Mouse (Mus musculus): ENCODE data around the gene Tsc22d4. TPM values are rescaled to one million over a fixed set of nuclear protein-coding genes. Genes with fewer than 3 reads are reported as not detected.
A peak's percentile ranks its signal among the peaks of the same experiment; 100 is the strongest.

The Tsc22d4 gene
- polyA plus RNA-seq, 2 experiments from 2014 or later, result 62.9 to 82.3 TPM

- no peak for ATAC-seq
Measured at GRCm38 (mm10) chr5:137768475-137768874, 22.9 kb downstream of the Tsc22d4 start.

DNA sequence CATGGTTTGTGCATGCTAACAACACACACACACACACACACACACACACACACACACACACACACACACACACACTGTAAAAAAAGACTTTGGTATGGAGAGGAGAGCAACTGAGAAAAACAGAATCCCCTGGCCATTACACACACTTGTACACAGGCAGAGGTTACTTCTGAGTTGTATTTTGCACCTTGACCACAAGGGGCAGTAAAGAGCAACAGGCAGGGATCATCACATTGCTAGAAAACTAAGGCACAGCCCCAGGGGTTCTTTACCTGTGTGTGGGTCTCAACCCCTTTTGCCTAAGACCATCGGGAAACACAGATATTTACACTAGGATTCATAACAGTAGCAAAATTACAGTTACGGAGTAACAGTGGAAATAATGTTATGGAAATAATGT lies 25.2 kb downstream of the Tsc22d4 start:
- peak; percentile 54 for ATAC-seq

DNA sequence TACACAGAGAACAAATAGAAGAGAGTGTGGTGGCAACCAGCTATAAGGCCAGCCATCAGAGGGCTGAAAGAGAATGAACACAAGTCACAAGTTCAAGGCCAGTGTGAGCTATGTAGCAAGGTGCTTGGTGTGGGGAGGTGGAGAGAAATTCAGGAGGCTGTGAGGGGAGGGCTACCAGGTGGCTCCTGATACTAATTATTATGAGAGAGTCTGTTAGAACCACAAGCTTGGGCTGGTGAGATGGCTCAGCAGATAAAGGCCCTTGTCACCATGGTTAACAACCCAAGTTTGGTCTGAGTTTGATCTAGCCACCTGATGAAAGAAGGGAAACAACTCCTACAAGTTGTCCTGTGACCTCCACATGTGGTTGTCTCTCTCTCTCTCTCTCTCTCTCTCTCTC lies 27.2 kb downstream of the Tsc22d4 start:
- no peak for ATAC-seq

GRCm38 (mm10) chr5:137775587-137776290 lies 30.2 kb downstream of the Tsc22d4 start:
- no peak for ATAC-seq

DNA sequence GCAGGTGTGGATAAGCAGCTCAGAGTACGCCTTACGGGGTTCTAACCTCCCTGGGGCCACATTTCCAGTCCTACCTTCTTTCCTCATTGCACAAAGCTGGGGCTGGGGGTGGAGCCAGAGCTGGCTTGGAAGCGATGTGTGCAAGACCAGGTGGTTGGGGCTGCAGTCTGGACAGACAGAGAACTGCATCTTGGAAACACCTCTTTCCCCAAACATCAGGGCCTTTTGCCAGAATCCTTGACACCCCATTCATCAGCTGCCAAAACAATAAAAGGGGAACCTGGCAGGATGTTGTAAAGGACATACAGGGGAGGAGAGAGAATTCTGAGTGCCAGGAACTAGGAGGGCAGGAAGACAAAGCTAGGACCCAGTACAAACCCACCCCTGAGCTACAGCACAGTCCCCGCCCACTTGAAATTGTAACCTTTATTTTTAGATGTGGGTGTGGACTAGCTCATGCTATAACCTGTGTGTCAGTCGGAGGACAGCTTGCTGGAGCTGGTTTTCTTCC lies 30.9 kb downstream of the Tsc22d4 start:
- ATAC-seq, result no peak

DNA sequence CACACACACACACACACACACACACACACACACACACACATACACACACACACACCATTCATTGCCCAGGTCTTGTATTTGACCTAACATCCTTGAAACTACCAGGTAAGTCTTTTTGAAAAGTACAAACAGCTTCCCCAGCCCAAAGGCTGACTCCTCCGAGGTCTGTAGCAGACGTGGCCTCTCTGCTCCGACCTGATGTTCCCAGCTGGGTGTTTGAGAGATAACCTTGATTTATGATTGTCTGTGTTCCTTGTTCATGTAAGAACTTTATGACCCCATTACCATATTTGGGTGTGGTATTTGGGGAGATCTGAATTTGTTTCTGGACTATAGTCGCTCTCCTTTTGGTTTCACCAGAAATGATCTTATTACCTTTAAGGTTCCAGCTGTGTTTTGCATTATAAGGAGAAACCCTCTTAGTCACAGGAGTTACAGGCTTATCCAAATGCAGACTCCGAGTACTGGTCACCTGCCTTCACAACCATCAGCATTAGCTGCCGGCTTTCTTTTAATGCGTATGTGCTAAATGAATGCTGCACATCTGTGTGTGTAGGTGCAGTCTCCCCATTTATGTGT lies 31.8 kb downstream of the Tsc22d4 start:
- ATAC-seq, result no peak

GRCm38 (mm10) chr5:137778635-137779034 lies 33.1 kb downstream of the Tsc22d4 start, which contains the start of gene Ppp1r35:
TSS of gene Ppp1r35 (plus strand) at chr5:137778849.
- ATAC-seq, result peak; percentile 95

DNA sequence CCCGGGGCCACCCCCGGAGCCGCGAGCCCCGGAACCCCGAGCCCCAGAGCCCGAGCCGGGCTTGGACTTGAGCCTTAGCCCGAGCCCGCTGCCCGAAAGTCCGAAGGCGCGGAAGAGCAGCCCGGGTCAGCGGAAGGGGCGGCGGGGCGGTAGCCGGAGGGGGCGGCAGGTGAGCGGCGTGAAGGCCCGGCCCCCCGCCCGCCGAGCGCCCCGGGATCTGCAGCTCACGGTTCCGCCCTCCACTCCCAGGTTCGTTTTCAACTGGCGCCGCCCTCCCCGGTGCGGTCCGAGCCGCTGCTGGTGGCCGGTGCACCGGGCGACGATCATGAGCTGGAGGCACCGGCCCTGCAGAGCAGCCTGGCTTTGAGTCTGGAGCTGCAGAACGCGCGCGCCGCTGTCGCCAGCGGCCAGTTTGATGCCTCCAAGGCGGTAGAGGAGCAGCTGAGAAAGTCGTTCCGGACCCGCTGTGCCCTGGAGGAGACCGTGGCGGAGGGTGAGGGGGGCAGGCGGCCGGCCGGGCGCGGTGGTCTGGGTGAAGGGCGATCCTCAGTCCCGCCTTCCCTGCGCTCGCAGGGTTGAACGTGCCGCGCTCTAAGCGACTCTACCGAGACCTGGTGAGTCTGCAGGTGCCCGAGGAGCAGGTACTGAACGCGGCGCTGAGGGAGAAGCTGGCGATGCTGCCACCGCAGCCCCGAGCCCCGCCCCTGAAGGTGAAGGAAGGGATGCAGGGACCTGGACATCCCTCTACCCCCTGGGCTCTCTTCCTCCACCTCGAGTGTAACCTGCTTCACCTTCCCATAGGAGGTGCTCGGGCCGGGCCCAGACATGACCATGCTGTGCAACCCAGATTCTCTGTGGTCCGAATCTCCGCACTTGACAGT lies 33.8 kb downstream of the Tsc22d4 start:
- peak; percentile 20 for ATAC-seq

DNA sequence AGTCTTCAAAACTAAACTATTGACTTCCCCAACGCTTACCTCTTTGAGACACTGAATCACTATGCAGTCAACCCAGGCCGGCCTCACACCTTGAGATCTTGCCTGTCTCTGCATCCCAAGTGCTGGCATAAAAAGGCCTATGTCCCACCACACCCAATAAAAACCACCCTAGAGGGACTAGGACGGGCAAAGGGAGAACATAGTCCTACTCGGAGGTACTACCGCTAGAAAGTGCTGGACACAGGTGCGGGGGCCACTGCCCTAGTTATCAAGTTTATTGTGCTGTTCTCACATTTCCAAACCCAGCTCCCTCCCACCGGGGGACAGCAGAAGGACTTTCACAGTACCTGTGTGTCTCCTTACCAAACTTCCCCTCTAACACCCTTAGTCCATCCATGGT lies 36.1 kb downstream of the Tsc22d4 start:
- no peak for ATAC-seq

GRCm38 (mm10) chr5:137782776-137783522 lies 37.4 kb downstream of the Tsc22d4 start:
- ATAC-seq, result no peak

GRCm38 (mm10) chr5:137783901-137784540 lies 38.5 kb downstream of the Tsc22d4 start:
- ATAC-seq, result no peak

DNA sequence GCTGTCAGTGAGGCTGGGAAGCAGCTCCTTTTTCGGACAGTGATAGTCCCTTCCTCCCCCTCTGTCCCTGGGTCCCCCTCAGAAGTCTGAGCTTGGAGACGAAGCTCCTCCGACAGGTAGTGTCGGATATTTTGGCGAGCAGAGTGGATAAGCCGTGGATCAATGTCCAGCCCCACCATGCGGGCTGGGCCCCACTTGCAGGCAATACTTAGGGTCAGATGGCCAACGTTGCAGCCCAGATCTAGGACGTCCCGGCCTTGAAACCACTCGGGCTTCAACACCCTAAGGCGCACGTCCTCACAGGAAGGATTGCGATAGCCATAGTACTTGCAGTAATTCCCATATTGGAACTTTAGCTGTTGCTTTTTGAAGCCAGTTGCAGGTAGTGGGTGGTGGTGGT lies 39.0 kb downstream of the Tsc22d4 start:
- no peak for ATAC-seq

DNA sequence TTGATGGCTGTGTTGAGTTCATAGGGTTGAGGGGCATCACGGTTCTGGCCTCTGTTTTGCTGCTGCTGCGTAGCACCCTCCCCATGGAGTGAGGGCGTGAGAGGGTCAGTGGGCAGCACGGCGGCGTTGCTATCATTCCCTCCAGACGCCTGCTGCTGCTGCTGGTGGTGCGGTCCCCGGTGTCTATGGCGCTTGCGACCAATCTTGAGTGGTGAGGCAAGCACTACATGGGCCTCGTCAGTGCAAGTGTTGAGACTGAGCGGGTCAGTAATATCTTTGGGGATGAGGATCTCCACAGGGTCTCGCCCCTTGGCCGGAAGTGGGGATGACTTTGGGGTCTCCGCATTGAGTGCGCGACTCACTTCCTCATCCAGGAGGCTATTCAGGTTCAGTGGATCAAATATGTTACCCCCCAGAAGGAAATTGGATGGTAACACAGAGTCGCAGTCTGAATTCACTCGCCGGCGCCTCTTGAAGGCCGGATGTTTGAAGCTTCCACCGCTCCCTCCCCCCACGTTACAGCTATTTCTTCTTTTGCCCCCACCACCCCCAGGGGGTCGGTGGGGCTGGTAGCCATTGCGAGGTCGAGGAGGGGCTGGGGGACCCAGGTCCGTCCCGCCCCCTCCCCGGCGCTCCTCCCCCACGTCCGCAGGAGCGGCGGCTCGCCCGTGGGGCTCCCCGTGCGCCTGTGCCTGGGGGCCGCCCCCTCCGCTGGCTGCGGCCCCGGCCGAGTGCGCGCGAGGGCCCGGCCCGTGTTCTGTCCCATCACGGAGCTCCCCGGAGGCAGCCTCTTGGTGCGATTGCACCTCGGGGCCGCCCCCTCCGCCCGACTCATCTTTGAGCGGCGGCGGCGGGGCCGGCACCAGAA lies 39.9 kb downstream of the Tsc22d4 start:
- peak; percentile 0 for ATAC-seq

DNA sequence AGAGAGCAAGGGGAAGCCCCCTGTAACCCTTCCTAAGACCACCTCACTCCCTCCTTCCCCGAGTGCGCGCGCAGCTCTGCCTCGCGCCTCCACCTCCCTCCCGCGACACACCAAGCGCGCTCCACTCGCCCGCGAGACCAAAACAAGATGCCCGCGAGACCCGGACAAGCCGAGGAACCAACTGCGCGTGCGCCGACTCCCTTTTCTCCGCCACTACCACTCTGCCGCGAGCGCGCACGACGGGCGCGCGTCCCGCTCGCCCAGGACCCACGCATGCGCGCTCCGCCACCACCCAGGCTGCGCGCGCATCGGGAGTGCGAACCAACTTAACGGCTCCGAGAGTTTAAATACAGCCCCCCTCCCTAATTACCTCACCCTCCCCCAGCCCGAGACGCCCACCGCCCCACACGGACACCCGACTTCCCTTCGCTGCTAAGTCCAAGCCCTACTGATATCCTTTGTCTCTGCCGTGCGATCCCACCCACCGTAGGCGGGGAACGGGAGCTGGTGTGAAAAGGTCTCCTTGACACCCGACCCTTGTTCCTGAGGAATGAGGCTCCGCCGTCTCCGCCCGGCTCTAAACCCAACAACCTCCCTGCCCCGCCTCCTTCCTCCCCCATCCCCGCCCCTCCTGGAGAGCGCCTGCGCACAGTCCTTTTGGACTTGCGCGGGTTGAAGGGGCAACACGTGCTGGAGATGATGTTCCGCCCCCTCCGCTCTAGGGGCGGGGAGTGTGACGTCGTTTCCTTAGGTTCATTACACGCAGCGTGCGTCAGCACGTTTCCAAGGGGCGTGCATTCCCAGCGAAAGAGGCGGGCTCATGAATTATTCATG lies 40.8 kb downstream of the Tsc22d4 start:
- peak; percentile 72 for ATAC-seq

DNA sequence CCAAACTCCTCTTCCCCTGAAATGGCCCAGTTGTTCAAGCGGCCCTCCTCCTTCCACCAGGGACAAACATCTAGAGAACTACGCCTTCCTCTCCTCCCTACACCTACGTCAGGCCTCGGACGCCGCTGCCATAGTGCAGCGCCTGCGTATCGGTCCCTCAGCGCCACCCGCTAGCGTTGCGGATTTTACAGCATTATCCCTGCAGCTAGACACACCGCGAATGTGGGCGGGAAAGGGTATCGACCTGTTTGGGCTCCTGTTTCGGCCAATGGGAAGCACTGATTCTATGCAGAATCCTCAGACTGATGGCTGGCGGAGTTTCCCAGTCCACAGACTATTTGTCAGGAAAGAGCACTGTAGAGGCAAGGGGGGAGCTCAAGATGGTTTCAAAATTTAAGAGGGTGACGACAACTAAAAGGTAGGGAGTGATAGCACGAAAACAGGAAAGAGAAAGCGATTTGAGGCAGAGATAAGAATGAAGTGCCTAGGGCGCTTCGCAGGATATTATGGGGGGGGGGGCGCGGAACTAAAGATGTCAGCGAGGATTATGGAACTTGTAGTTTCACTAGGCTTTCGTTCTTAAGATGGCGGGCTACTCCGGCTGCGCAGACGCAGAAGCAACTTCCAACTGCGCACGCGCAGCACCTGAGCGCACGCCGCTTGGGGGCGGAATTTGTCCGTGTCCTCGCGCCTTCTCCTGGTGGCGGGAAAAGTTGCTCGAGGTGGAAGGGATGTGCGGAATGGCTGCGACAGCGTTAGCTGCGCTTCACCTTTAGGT lies 41.8 kb downstream of the Tsc22d4 start, which contains the start of the genes Mepce and Zcwpw1:
Gene Mepce, minus strand, starts transcription at position 505 of the 778 bp plus-strand sequence.
Gene Zcwpw1, plus strand, starts transcription at position 648 of the 778 bp plus-strand sequence.
- peak; percentile 55 for ATAC-seq

GRCm38 (mm10) chr5:137788171-137788570 lies 42.6 kb downstream of the Tsc22d4 start:
- ATAC-seq, result no peak

DNA sequence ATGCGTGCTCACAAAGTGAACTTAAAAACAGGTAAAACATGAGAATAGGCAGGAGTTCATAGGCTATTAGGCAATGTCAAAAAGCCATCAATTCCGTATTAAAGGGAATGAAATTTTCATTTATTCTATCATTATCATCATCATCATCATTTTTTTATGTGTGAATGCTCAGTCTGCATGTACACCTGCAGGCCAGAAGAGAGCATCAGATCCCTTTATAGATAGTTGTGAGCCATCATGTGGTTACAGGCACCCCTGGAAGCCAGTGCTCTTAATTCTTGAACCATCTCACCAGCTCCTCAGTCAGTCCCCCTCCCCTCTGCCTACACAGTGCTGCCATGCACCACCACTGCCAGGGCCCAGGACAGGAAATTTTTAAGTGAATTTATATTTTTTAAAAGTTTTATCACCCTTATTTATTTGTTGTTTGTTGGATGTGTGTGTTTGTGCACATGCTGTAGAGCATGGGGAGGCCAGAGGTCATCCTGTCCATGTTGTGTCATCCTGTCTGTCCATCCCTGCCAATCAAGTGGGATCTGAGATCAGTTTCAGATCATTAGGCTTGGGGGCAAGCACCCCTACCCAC lies 43.5 kb downstream of the Tsc22d4 start:
- ATAC-seq, result no peak

DNA sequence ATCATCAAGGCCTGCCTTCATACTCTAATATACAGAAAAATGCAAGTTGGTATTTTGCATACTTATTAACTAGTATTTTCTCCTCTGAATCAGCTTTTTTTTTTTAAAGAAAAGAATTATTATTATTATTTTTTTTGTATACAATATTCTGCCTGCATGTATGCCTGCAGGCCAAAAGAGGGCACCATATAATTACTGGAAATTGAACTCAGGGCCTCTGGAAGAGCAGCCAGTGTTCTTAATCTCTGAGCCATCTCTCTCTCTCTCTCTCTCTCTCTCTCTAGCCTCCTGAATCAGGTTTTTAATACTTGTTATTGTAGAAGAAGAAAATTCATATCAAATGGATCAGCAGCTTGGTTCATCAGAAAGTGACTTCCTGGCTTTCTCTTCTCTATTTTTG lies 46.0 kb downstream of the Tsc22d4 start:
- no peak for ATAC-seq

- ATAC-seq, result no peak
Measured at GRCm38 (mm10) chr5:137796606-137797005, 51.1 kb downstream of the Tsc22d4 start.
